ENCODE assay signal across 8 mouse cellular contexts in the genomic region with DNA sequence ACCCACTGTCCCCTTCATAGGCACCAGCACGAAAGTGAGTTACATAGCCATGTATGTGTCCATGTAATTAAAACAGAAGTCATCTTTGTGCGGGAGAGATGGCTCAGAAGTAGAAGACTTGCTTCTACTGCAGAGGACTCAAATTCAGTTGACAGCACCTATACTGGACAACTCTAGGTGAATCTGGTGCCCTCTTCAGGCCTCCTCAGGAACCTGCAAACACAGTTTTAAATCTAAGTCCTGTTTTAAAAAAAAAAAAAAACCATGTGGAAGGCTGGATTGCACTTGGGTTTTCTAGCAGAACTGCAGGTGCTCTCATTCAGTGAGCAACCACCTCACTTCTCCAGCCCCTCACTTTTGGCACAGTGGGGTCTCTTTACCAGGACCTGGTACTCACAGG. TPM values are rescaled to one million over a fixed set of nuclear protein-coding genes. Genes with fewer than 3 reads are reported as not detected.
DNase-seq lines count a peak whose midpoint lies in the region; ATAC-seq and TF ChIP-seq lines count a peak whose summit lies in the region.

No protein-coding gene starts in this region.

- 0 out of 2 replicates have a peak, but pooled peaks cover 3% of the 10 kb centered on the region for H3K36me3 ChIP-seq in heart, embryonic 12.5 days
- no peaks in the 10 kb centered on the region for H3K36me3 ChIP-seq in heart, embryonic 10.5 days
- no peaks in the 10 kb centered on the region for H3K36me3 ChIP-seq in kidney, adult 2 months (ENCODE audit: control insufficient read depth, insufficient read depth, low read length)

- H3K9ac ChIP-seq in heart, embryonic 12.5 days, result no peak overlapping the region

- H3K4me1 ChIP-seq in heart, embryonic 12.5 days (replicated peaks), result peaks cover 26% of the 10 kb centered on the region
- H3K4me1 ChIP-seq in heart, embryonic 10.5 days, result peaks cover 19% of the 10 kb centered on the region
- H3K4me1 ChIP-seq in kidney, adult 2 months (ENCODE audit: control insufficient read depth, insufficient read depth, low read length), result no peaks in the 10 kb centered on the region

- peak; percentile 38; the same call in 1 of the 2 replicates for TF ChIP-seq CTCF in kidney, adult 2 months (conservative IDR thresholded peaks at IDR 0.05; ENCODE audit: insufficient read depth, insufficient read length, low read depth, low read length)

- no peak overlapping the region for H3K27ac ChIP-seq in heart, embryonic 12.5 days (ENCODE audit: poor library complexity, severe bottlenecking)
- H3K27ac ChIP-seq in heart, embryonic 10.5 days, result no peak overlapping the region
- H3K27ac ChIP-seq in kidney, adult 2 months (ENCODE audit: insufficient read depth, low read depth, low read length), result no peak overlapping the region

- 76% methylated on average over 2 of the region's 2 CpGs for WGBS in heart, embryonic 12.5 days
- WGBS in heart, embryonic 10.5 days, result 64% methylated on average over 2 of the region's 2 CpGs
- 77% methylated on average over 2 of the region's 2 CpGs for WGBS in kidney, adult 2 months

- peak; percentile 29; the same call in 1 of the 2 replicates for ATAC-seq in heart, embryonic 12.5 days (ENCODE audit: insufficient number of reproducible peaks, low FRiP score)

- TF ChIP-seq POLR2A in kidney, adult 2 months (IDR thresholded peaks at IDR 0.05; ENCODE audit: low read depth, low read length), result no peak

- H3K4me2 ChIP-seq in heart, embryonic 12.5 days, result no peak overlapping the region

- no peaks in the 10 kb centered on the region for H3K9me3 ChIP-seq in heart, embryonic 12.5 days (replicated peaks)
- no peaks in the 10 kb centered on the region for H3K9me3 ChIP-seq in heart, embryonic 10.5 days

- no peaks in the 10 kb centered on the region for H3K27me3 ChIP-seq in heart, embryonic 12.5 days (replicated peaks)
- no peaks in the 10 kb centered on the region for H3K27me3 ChIP-seq in heart, embryonic 10.5 days (ENCODE audit: insufficient read depth, poor library complexity, severe bottlenecking)
- H3K27me3 ChIP-seq in kidney, adult 2 months (replicated peaks; ENCODE audit: control insufficient read depth, insufficient read depth, low read length), result no peaks in the 10 kb centered on the region

- H3K4me3 ChIP-seq in heart, embryonic 12.5 days, result no peak overlapping the region
- no peak overlapping the region for H3K4me3 ChIP-seq in heart, embryonic 10.5 days
- no peak overlapping the region for H3K4me3 ChIP-seq in kidney, adult 2 months (ENCODE audit: insufficient read depth, low read depth, low read length)

- no peak for DNase-seq in heart, embryonic 10.5 days (ENCODE audit: low spot score)
- DNase-seq in 416B (ENCODE audit: low read depth) (peak; percentile 84), ZHBTc4 (ENCODE audit: low read depth, low spot score) (peak; percentile 79)
- peak; percentile 60 for DNase-seq in kidney, adult 2 months
- DNase-seq in mesoderm, embryonic 11.5 days (ENCODE audit: low read depth, low spot score), result peak; percentile 24
- no peak for DNase-seq in testis, postnatal 10 days (ENCODE audit: low spot score)
- no peak for DNase-seq in frontal cortex, postnatal 25 days (ENCODE audit: low spot score in 2 of 2)

RNA-seq across cellular contexts. Expression of gene Zfp704, which starts 16.1 kb away (rescaled TPM):
- polyA plus RNA-seq in heart, embryonic 12.5 days (2016; fragmentation: Nextera tagmentation; extraction: Ambion mirVana), result 7.2 and 9.5 TPM in 2 replicates
- 6.1 and 7.2 TPM in 2 replicates for polyA plus RNA-seq in heart, embryonic 10.5 days (2016; fragmentation: Nextera tagmentation; extraction: Ambion mirVana)
- 11.3 and 12.4 TPM in 2 replicates for polyA plus RNA-seq in kidney, adult 2 months (2012; rRNA removed)

Comparison
In these comparisons a context has a peak if more than half of its experiments do, and no peak if none do; other contexts are left out.
1. DNase-seq: peak in 416B (single experiment), ZHBTc4 (single experiment), kidney, adult 2 months (single experiment) and mesoderm, embryonic 11.5 days (single experiment); none in heart, embryonic 10.5 days (single experiment), testis, postnatal 10 days (single experiment) and frontal cortex, postnatal 25 days (0 of 2).